Mouse (Mus musculus) thymus, adult 2 months (tissue): Measurements from ENCODE around the gene Atp5c1.

Experiments
- CTCF ChIP-seq: fragments of 200-500 bp; IDR thresholded peaks from 2 replicates; pipeline ENCODE4 v1.5.1; 2012; ENCODE audit warnings: mild to moderate bottlenecking, control low read depth, low read length, moderate library complexity, borderline replicate concordance; ENCODE audit not compliant: control insufficient read depth, poor library complexity, insufficient read depth; ENCODE audit errors: extremely low read depth
- POLR2A ChIP-seq: fragments of 200-500 bp; IDR thresholded peaks from 2 replicates; pipeline ENCODE4 v1.6.1; 2012; ENCODE audit warnings: mild to moderate bottlenecking, low read length, control low read depth, moderate library complexity; ENCODE audit not compliant: control insufficient read depth, poor library complexity, insufficient read depth; ENCODE audit errors: extremely low read depth

DNA sequence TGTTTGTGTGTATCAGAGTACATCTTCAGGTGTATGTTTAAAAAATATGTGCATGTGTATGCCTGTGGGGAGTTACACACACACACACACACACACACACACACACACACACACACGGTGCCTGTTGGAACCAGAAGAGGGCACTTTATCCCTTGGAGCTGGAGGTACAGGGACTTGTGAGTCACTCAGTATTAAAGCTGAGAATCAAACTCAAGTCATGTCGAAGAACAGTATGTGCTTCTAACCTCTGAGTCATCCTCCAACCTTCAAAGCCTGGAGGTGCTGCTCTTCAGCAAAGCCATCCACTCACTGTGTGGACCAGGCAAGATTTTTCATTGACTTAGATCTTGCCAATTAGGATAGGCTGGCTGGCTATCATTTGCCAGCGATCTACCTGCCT lies 41.5 kb upstream of the Atp5c1 start:
- no peak for TF ChIP-seq POLR2A
- no peak for TF ChIP-seq CTCF
